Mouse (Mus musculus): ENCODE data around the gene Large2.

Gene Large2

GRCm38 (mm10) chr2:92390206-92390930 is 15.7 kb upstream of the Large2 start:
- peak in 1 of 2 experiments; percentile 61 for DNase-seq

- no peak for DNase-seq
Measured at GRCm38 (mm10) chr2:92389645-92390044, 15.0 kb upstream of the Large2 start.

- DNase-seq, result peak; percentile 77 to 86
Measured at GRCm38 (mm10) chr2:92388891-92389641, 14.4 kb upstream of the Large2 start.

GRCm38 (mm10) chr2:92388081-92388517 is 13.4 kb upstream of the Large2 start:
- no peak for DNase-seq

GRCm38 (mm10) chr2:92387646-92388045 is 13.0 kb upstream of the Large2 start:
- DNase-seq, result no peak

GRCm38 (mm10) chr2:92386821-92387570 is 12.3 kb upstream of the Large2 start:
- no peak for DNase-seq

GRCm38 (mm10) chr2:92385113-92386051 is 10.7 kb upstream of the Large2 start:
- DNase-seq, result peak in 1 of 2 experiments; percentile 42

- no peak for DNase-seq
Measured at GRCm38 (mm10) chr2:92384101-92384500, 9.4 kb upstream of the Large2 start.

GRCm38 (mm10) chr2:92382759-92383158 is 8.1 kb upstream of the Large2 start:
- no peak for DNase-seq

GRCm38 (mm10) chr2:92381901-92382588 is 7.4 kb upstream of the Large2 start, which contains the start of gene 1700029I15Rik:
Gene 1700029I15Rik, plus strand, starts transcription at chr2:92382538.
- DNase-seq, result peak; percentile 49 to 58

- no peak for DNase-seq
Measured at GRCm38 (mm10) chr2:92381161-92381560, 6.5 kb upstream of the Large2 start.

- no peak for DNase-seq
Measured at GRCm38 (mm10) chr2:92380495-92381050, 5.9 kb upstream of the Large2 start.

GRCm38 (mm10) chr2:92379783-92380494 is 5.3 kb upstream of the Large2 start:
- no peak for DNase-seq

- DNase-seq, result no peak
Measured at GRCm38 (mm10) chr2:92377320-92377719, 2.7 kb upstream of the Large2 start.

GRCm38 (mm10) chr2:92376300-92376699 is 1.6 kb upstream of the Large2 start:
- DNase-seq, result no peak

- DNase-seq, result no peak
Measured at GRCm38 (mm10) chr2:92375788-92376187, 1.1 kb upstream of the Large2 start.

- peak; percentile 90 to 92 for DNase-seq
Measured at GRCm38 (mm10) chr2:92375099-92375623, 492 bp upstream of the Large2 start.

GRCm38 (mm10) chr2:92373437-92373813 is 1.2 kb downstream of the Large2 start:
- no peak for DNase-seq

- DNase-seq, result peak in 1 of 2 experiments; percentile 50
Measured at GRCm38 (mm10) chr2:92372767-92373436, 1.8 kb downstream of the Large2 start.
